Mouse (Mus musculus) liver, adult 2 months (tissue): ENCODE results near the gene Eif3l. TPM values are rescaled to one million over a fixed set of nuclear protein-coding genes. Genes with fewer than 3 reads are reported as not detected.
A peak's percentile ranks its signal among the peaks of the same experiment; 100 is the strongest.
"Not testable (repeated sequence)": the region's sequence is repeated elsewhere in the genome, so short reads cannot be mapped to it uniquely, and the experiment has no call there.

Source experiments
- DNase-seq: peaks from one replicate; pipeline ENCODE4 v3.0.0-alpha.2; 2011; ENCODE audit warnings: low read depth, low spot score; ENCODE audit errors: extremely low read depth
- H3K27ac ChIP-seq: fragments of 200-500 bp; replicated peaks from 2 replicates; pipeline ENCODE4 v1.5.1; 2012; ENCODE audit warnings: low read depth, mild to moderate bottlenecking, control low read depth, inconsistent platforms, low read length; ENCODE audit not compliant: insufficient read depth
- H3K27me3 ChIP-seq: fragments of 200-500 bp; 2 replicates; pipeline ENCODE4 v1.6.1; 2012; ENCODE audit warnings: mild to moderate bottlenecking, moderate library complexity, low read length, inconsistent platforms; ENCODE audit not compliant: control insufficient read depth, insufficient read depth
- H3K36me3 ChIP-seq: fragments of 200-500 bp; 2 replicates; pipeline ENCODE4 v1.6.1; 2012; ENCODE audit warnings: low read length, inconsistent platforms; ENCODE audit not compliant: control insufficient read depth, insufficient read depth
- H3K4me1 ChIP-seq: fragments of 200-500 bp; 2 replicates; pipeline ENCODE4 v1.6.1; 2011; ENCODE audit warnings: low read length; ENCODE audit not compliant: control insufficient read depth, insufficient read depth
- H3K4me3 ChIP-seq: fragments of 200-500 bp; 2 replicates; pipeline ENCODE4 v1.5.1; 2011; ENCODE audit warnings: low read depth, mild to moderate bottlenecking, control low read depth, low read length, moderate library complexity; ENCODE audit not compliant: insufficient read depth
- H3K79me2 ChIP-seq: fragments of 200-500 bp; 2 replicates; pipeline ENCODE4 v1.6.1; 2012; ENCODE audit warnings: inconsistent platforms, mild to moderate bottlenecking, low read length, moderate library complexity; ENCODE audit not compliant: control insufficient read depth, insufficient read depth
- H3K9ac ChIP-seq: fragments of 200-500 bp; 2 replicates; pipeline ENCODE4 v1.6.1; 2012; ENCODE audit warnings: low read depth, mild to moderate bottlenecking, control low read depth, inconsistent platforms, low read length
- CTCF ChIP-seq: fragments of 200-500 bp; IDR thresholded peaks from 2 replicates; pipeline ENCODE4 v1.5.1; 2011; ENCODE audit warnings: low read depth, low read length, control low read depth
- POLR2A ChIP-seq: fragments of 200-500 bp; IDR thresholded peaks from 2 replicates; pipeline ENCODE4 v1.6.1; 2011; ENCODE audit warnings: low read length, control low read depth; ENCODE audit not compliant: insufficient read depth; ENCODE audit errors: extremely low read depth
- WGBS: fragments of 180-500 bp; shearing (Covaris S2); methylation state at CpG from one replicate; pipeline ENCODE4 v1.1.7; 2018; 5-methylcytosine and 5-hydroxymethylcytosine counted together
- polyA plus RNA-seq: library from polyadenylated mRNA; depleted of rRNA; stranded (reverse); fragments of >200 nt; gene quantifications from 2 replicates; pipeline ENCODE4 v1.2.3, GENCODE M21; 2012
- total RNA-seq: library from RNA; depleted of rRNA; stranded (reverse); fragments of >200 nt; gene quantifications from 2 replicates; pipeline ENCODE4 v1.2.3, GENCODE M21; 2014

Eif3l gene
- total and polyA plus RNA-seq, 2 experiments, result 82.1 to 103 TPM

DNA sequence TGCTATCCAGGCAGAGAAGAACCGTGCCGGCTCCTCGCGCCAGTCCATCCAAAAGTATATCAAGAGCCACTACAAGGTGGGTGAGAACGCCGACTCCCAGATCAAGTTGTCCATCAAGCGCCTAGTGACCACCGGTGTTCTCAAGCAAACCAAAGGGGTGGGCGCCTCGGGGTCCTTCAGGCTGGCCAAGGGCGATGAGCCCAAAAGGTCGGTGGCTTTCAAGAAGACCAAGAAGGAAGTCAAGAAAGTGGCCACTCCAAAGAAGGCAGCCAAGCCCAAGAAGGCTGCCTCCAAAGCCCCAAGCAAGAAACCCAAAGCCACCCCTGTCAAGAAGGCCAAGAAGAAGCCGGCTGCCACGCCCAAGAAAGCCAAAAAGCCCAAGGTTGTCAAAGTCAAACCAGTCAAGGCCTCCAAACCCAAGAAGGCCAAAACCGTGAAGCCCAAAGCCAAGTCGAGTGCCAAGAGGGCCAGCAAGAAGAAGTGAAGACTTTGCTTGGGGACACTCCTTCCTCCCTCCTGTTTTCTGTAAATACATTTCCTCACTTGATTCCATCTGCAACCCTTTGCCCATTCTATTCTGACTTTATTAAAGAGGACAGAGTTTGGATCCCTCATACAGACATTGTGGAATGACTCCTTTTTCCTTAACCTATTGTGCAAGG, 46.0 kb upstream of the Eif3l start:
- peaks cover 4% of the 10 kb centered on the region; the same call in 1 of the 2 replicates for H3K4me1 ChIP-seq

DNA sequence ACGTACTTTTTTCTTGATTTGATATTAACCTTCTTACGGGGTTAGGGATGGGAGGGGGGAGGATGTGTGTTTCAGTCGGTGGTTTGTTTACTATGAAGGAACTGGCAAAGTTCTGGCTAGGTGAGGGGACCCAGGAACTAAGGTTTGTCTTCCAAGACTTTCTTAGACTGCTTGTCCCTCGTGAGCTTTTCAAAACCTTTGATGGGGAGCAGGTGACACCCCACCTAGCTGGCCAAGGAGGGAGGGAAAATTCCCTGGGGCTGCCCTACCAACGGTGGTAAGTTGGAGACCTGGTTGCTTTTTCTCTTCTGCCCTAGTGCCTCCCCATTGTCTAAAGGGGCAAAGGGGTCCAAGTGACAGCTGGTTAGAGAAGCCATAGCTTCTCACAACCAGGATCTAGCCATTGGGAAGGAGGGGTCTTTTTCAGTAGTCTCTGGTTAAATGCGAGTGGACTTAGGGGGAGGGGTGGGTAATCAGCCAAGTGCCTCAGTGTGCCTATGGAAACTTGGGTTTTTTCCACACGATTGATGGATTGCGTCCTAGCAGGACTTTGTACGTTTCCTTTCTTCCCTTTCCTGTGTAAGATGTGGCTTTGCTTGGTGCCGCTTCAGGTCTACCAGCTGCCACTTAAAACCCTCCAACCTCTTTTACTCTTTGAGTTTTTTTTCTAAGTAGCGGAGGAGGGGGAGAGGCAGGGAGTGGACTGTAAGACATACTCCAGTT, 45.3 kb upstream of the Eif3l start:
- WGBS, result 2% methylated on average over 11 of the region's 11 CpGs
- no peaks in the 10 kb centered on the region for H3K27me3 ChIP-seq
- H3K79me2 ChIP-seq, result peaks cover 11% of the 10 kb centered on the region; the same call in 1 of the 2 replicates
- TF ChIP-seq POLR2A (no peak), CTCF (no peak)
- peak overlapping the region; percentile 96 for H3K27ac ChIP-seq
- H3K4me1 ChIP-seq, result peaks cover 4% of the 10 kb centered on the region; the same call in 1 of the 2 replicates
- peak overlapping the region; percentile 72 for H3K9ac ChIP-seq
- DNase-seq, result peak; percentile 89
- H3K4me3 ChIP-seq, result peak overlapping the region; percentile 92
- H3K36me3 ChIP-seq, result no peaks in the 10 kb centered on the region

More for the DNA sequence above, 46.0 kb upstream of the Eif3l start:
- Histone ChIP-seq H3K27ac (peak overlapping the region; percentile 96), H3K4me3 (peak overlapping the region; percentile 92), H3K9ac (peak overlapping the region; percentile 94), H3K27me3 (no peaks in the 10 kb centered on the region), H3K79me2 (peaks cover 11% of the 10 kb centered on the region; the same call in 1 of the 2 replicates), H3K36me3 (no peaks in the 10 kb centered on the region)
- no peak for TF ChIP-seq POLR2A
- TF ChIP-seq CTCF, result no peak
- 4% methylated on average over 16 of the region's 16 CpGs for WGBS
- peak; percentile 57 for DNase-seq

DNA sequence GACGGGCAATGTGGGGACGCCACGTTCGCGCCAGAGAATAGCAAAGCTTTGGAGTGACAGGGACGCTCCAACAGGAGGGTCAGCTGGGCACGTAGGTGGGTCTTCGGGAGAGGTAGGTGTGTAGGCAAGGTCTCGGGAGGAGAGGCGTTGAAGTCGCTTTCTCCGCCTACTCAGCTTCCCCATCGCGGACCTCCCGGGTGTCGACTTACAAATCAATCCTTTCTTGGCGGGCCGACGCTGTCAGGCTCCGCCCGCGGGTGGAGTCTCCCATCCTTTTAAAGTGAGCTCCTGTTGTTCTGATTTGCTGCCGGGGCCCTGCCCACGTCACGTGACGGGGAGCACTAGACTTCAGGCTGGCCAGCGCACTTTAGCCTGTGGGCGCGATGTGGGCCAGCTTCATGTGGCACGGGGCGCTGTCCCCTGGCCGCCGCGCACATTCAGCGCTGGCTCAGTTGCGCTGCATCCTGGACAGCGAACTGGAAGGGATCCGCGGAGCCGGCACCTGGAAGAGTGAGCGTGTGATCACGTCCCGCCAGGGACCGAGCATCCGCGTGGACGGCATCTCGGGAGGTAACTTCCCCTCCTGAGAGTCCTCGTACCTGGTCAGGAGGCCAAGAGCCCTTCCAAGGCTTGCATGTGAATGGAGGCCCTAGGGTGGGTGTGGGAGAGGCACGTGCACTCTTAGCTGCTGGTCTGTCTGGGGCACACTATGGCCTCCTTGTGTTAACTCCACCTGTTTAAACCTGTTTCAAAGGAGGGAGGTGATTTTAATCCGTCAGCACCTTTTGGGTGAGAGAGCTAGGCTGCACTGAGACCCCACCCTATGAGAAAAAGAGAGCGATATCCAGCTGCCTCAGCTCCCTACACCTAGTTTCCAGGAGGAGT, 44.2 kb upstream of the Eif3l start:
- DNase-seq, result peak; percentile 99
- TF ChIP-seq CTCF, result no peak
- peak; percentile 90 for TF ChIP-seq POLR2A
- peaks cover 11% of the 10 kb centered on the region; the same call in 1 of the 2 replicates for H3K79me2 ChIP-seq
- H3K9ac ChIP-seq, result peak overlapping the region; percentile 65
- peaks cover 4% of the 10 kb centered on the region; the same call in 1 of the 2 replicates for H3K4me1 ChIP-seq
- H3K4me3 ChIP-seq, result peak overlapping the region; percentile 92
- 2% methylated on average over 52 of the region's 52 CpGs for WGBS
- H3K27me3 ChIP-seq, result no peaks in the 10 kb centered on the region
- H3K36me3 ChIP-seq, result no peaks in the 10 kb centered on the region
- peak overlapping the region; percentile 14 for H3K27ac ChIP-seq

DNA sequence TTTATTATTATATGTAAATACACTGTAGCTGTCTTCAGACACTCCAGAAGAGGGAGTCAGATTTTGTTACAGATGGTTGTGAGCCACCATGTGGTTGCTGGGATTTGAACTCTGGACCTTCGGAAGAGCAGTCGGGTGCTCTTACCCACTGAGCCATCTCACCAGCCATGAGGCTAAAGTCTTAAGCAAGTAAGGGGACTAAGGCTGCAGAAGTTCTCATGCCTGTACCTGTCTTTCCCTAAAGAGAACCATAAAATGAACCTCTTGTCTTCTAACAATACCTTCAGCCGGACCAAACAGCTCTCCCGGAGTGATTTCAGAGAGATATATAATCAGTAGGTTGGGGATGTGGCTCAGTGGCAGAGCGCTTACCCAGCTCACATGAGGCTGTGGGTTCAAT, 43.1 kb upstream of the Eif3l start:
- peaks cover 11% of the 10 kb centered on the region; the same call in 1 of the 2 replicates for H3K79me2 ChIP-seq
- not testable (repeated sequence) for DNase-seq, H3K36me3 ChIP-seq, H3K4me1 ChIP-seq, H3K4me3 ChIP-seq, H3K9ac ChIP-seq, H3K27me3 ChIP-seq, H3K27ac ChIP-seq
- 83% methylated on average over 5 of the region's 5 CpGs for WGBS

DNA sequence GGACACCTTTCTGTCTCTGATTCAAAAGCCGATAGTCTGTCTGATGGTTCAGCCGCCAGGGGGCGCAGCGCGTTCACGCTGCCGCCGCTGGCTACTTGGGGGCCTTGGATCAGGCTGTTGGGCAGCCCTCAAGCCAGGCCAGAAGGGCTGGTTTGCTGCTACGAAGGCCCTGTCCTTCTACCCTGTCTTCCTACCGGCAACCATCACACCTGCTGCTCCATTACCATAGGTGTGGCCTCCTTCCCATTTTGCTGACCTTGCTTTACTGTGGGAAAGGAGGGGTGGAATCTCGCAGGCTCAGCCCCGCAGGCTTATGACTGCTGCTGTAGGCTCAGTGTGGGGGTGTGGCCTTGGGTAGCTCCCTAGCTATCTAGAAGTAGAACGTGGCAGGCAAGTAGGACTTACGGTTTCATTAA, 37.1 kb upstream of the Eif3l start:
- peak overlapping the region; percentile 59 for H3K9ac ChIP-seq
- 13% methylated on average over 14 of the region's 14 CpGs for WGBS
- no peaks in the 10 kb centered on the region for H3K36me3 ChIP-seq
- H3K4me3 ChIP-seq, result no peak overlapping the region
- H3K4me1 ChIP-seq, result peaks cover 5% of the 10 kb centered on the region
- DNase-seq, result peak; percentile 17
- H3K27ac ChIP-seq, result no peak overlapping the region
- no peaks in the 10 kb centered on the region for H3K79me2 ChIP-seq
- TF ChIP-seq CTCF (peak; percentile 85), POLR2A (no peak)
- peaks cover 4% of the 10 kb centered on the region for H3K27me3 ChIP-seq
